Mouse (Mus musculus) embryonic fibroblast, embryonic 13.5 days (primary cell): ENCODE data around the gene Nrxn1.

ENCODE experiments used
- CTCF ChIP-seq: IDR thresholded peaks from 2 replicates; pipeline ENCODE4 v1.5.1; 2011; ENCODE audit warnings: mild to moderate bottlenecking, control low read depth, low read length, moderate library complexity, borderline replicate concordance; ENCODE audit not compliant: insufficient read depth
- POLR2A ChIP-seq: IDR thresholded peaks from 2 replicates; pipeline ENCODE4 v1.6.1; 2011; ENCODE audit warnings: low read depth, mild to moderate bottlenecking, control low read depth, low read length, moderate library complexity

- no peak for TF ChIP-seq POLR2A
- no peak for TF ChIP-seq CTCF
These were observed 279.1 kb downstream of the Nrxn1 start for GRCm38 (mm10) chr17:90813760-90814159.
